Mouse (Mus musculus): Measurements from ENCODE around the gene Taf5l.

DNA sequence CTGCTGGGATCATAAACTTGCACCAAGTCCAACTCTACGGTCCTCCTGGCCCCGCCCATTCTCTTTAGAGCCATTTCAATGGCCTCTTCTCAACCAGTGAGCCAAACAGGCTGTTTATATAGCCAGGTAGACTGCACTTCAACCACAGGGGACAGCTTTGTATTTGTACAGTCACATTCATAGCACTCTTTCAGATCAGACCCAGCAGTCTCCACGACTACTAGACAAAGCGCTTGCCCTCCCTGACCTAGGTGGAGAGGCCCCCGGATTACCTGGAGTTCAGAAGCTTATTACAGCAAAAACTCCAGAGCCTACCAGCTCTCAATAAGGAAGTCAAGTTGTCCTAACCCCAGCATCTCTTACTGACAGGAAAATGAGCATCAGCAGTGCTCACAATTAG, 27.6 kb downstream of the Taf5l start:
- TF ChIP-seq CTCF (IDR thresholded peaks at IDR 0.05; ENCODE audit: borderline replicate concordance, insufficient read depth, low read length) (no peak), POLR2A (IDR thresholded peaks at IDR 0.05; ENCODE audit: low read depth, low read length) (no peak)
